Mouse (Mus musculus) right cerebral cortex, adult 18-20 months (tissue): ENCODE results near the gene Enah.

Source experiments
- DNase-seq: peaks from one replicate; pipeline ENCODE4 v3.0.0; 2022; ENCODE audit warnings: mixed read lengths

Gene Enah

GRCm38 (mm10) chr1:181958392-181958791 is 61.4 kb downstream of the Enah start:
- no peak for DNase-seq

- DNase-seq = no peak
Observed at GRCm38 (mm10) chr1:181957736-181958135, 62.1 kb downstream of the Enah start.

- no peak for DNase-seq
Observed at GRCm38 (mm10) chr1:181953547-181953946, 66.2 kb downstream of the Enah start.

- no peak for DNase-seq
Observed at GRCm38 (mm10) chr1:181951266-181951665, 68.5 kb downstream of the Enah start.

- no peak for DNase-seq
Observed at GRCm38 (mm10) chr1:181950721-181951120, 69.1 kb downstream of the Enah start.

- no peak for DNase-seq
Observed at GRCm38 (mm10) chr1:181948191-181948590, 71.6 kb downstream of the Enah start.

GRCm38 (mm10) chr1:181937064-181937463 is 82.7 kb downstream of the Enah start:
- no peak for DNase-seq

GRCm38 (mm10) chr1:181928388-181928787 is 91.4 kb downstream of the Enah start:
- DNase-seq = no peak

- DNase-seq = peak; percentile 79
Observed at GRCm38 (mm10) chr1:181923384-181923783, 96.4 kb downstream of the Enah start.

- peak; percentile 42 for DNase-seq
Observed at GRCm38 (mm10) chr1:181921580-181922494, 98.0 kb downstream of the Enah start.

- no peak for DNase-seq
Observed at GRCm38 (mm10) chr1:181911841-181912240, 107.9 kb downstream of the Enah start.

GRCm38 (mm10) chr1:181901706-181902373 is 118.0 kb downstream of the Enah start:
- DNase-seq = no peak

GRCm38 (mm10) chr1:181900846-181901245 is 118.9 kb downstream of the Enah start:
- DNase-seq = no peak

GRCm38 (mm10) chr1:181898961-181899360 is 120.8 kb downstream of the Enah start:
- DNase-seq = no peak

GRCm38 (mm10) chr1:181896991-181897390 is 122.8 kb downstream of the Enah start:
- no peak for DNase-seq

GRCm38 (mm10) chr1:181893721-181894120 is 126.1 kb downstream of the Enah start:
- DNase-seq = peak; percentile 59

- DNase-seq = no peak
Observed at GRCm38 (mm10) chr1:181889670-181890069, 130.1 kb downstream of the Enah start.

GRCm38 (mm10) chr1:181888801-181889200 is 131.0 kb downstream of the Enah start:
- peak; percentile 86 for DNase-seq

- no peak for DNase-seq
Observed at GRCm38 (mm10) chr1:181881532-181881931, 138.3 kb downstream of the Enah start.

GRCm38 (mm10) chr1:181880752-181881325 is 139.0 kb downstream of the Enah start:
- no peak for DNase-seq

GRCm38 (mm10) chr1:181878436-181878835 is 141.4 kb downstream of the Enah start:
- DNase-seq = no peak

GRCm38 (mm10) chr1:181877088-181877487 is 142.7 kb downstream of the Enah start:
- no peak for DNase-seq

GRCm38 (mm10) chr1:181876656-181877055 is 143.1 kb downstream of the Enah start:
- DNase-seq = no peak
